Mouse (Mus musculus): ENCODE measurements around the gene Snx6.

DNA sequence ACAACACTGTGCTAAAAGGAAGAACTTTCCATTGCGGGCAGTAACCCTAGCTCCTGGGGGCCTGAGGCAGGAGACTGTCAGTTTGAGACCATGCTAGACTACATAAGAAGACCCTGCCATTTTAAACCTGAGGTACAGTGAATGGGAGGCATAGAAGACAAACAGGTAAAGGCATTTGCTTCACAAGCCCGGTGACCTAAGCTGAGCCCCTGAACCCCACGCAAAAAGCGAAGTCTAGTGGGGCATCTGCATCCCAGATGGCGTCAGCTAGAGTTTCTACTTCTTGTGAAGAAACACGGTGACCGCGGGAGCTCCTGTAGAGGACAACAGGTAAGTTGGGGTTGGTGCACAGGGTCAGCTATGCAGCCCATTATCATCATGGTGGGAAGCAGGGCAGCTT lies 46.9 kb downstream of the Snx6 start:
- TF ChIP-seq GATA1 (IDR thresholded peaks at IDR 0.05; ENCODE audit: borderline replicate concordance, low read length), result no peak
- TF ChIP-seq FLI1 (IDR thresholded peaks at IDR 0.05; ENCODE audit: low read length), result no peak

Measured in megakaryocyte, embryonic 14.5 days (primary cell).